Mouse (Mus musculus): Measurements from ENCODE around the gene Dclre1a. TPM values are rescaled to one million over a fixed set of nuclear protein-coding genes. Genes with fewer than 3 reads are reported as not detected.

Dclre1a gene
- polyA plus RNA-seq, 1 experiment, result 2.3 TPM

- TF ChIP-seq GATA1 (IDR thresholded peaks at IDR 0.05; ENCODE audit: low read length), result no peak
Measured at GRCm38 (mm10) chr19:56565358-56565757, 17.3 kb upstream of the Dclre1a start.

DNA sequence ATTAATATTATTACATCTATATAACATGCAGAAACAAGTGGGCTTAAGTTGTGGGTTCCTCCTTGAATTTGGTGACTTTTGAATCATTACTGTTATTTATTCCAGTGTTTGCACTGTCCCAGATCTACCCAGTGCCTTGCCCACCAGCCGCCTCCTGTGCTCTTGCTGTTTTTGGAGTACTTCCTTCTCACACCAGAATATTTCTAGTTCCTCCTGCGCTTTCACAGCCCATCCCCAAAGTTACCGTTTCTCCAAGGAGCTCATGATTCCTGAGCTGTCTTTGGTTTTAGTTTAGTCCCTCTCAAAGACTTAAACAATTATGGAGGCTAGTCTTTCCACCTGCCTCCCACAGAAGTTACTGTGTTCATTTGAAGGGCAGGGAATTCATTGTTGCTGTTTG, 15.4 kb upstream of the Dclre1a start:
- no peak for TF ChIP-seq GATA1 (IDR thresholded peaks at IDR 0.05; ENCODE audit: low read length)

- TF ChIP-seq GATA1 (IDR thresholded peaks at IDR 0.05; ENCODE audit: low read length), result no peak
Measured at GRCm38 (mm10) chr19:56562433-56563138, 14.6 kb upstream of the Dclre1a start.

- no peak for TF ChIP-seq GATA1 (IDR thresholded peaks at IDR 0.05; ENCODE audit: low read length)
Measured at GRCm38 (mm10) chr19:56555972-56556371, 8.0 kb upstream of the Dclre1a start.

DNA sequence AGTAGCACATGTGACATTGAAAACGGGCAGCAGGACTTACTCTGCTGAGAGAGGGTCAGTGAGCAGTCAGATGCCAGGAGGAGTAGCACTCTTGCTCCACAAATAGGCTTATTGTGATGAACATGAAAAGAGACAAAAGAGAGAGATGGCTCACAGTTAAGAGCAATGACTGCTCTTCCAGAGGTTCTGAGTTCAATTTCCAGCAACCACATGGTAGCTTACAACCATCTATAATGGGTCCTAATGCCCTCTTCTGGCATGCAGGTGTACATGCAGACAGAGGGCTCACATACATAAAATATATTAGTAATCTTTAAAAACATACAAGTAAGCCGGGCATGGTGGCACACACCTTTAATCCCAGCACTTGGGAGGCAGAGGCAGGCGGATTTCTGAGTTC, 5.2 kb upstream of the Dclre1a start:
- no peak for TF ChIP-seq GATA1 (IDR thresholded peaks at IDR 0.05; ENCODE audit: low read length)

DNA sequence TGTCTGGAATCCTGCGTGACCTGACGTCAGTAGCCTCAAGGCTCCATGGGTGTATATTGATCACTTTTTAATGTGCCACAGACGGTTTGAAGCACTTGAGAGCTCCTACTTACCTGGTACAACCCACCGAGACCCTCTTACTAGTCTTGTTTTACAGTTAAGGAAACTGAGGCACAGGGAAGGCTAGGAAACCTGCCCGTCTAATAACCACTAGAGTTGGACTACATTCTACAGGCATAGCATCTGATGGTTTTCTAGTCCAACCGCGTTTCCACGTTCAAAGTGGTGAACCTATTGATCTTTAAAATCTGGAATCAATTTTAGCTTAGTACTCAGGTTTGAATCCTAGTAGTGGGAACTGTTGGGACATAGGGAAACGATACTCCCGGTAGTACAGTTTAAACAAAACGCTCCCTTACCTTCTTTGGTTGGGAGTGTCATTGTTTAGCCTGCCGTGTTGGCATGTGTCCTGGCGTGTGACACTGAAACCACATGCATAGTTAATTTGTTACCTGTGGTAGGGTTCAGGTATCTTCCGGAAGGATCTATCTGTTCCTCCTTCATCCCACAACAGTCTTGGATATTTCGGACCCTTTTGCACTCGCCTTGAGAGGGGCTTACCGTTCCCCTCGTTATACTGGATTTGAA, 1.1 kb upstream of the Dclre1a start:
- TF ChIP-seq GATA1 (IDR thresholded peaks at IDR 0.05; ENCODE audit: low read length), result no peak

DNA sequence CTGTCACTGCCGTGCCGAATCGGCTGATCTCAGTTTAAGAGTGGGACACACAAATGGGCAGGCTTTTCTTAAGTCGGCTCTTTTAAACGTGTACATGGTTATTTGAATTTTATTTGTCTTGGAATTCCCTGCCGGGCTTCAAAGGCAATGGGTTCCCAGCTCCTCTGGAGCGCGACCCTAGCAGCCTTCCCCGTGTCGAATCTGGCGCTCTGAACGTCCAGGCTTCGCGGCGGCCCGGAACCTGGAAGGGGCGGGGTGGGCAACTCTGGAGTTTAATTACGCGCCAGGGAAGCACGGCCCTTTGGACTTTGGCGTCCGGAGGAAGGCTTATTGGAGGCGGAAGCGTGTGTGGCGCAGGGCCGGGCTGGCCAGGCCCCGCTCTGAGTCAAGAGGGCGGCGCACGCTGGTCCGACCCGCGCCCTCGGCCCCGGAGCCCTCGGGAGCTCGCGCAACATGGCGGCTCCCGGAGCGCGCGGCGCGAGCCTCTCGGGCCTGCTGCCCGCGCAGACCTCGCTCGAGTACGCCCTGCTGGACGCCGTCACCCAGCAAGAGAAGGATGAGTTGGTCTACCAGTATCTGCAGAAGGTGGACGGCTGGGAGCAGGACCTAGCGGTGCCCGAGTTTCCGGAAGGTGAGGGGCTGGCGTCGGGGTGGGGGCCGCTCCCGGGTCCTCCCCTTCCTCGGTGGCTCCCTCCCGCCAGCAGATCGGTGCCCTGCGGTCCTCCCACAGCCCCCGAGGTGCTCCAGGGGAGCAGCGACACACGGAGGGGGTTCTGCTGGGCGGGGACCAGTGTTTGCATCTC, 409 bp upstream of the Dclre1a start, which contains the start of gene Nhlrc2:
TSS of gene Nhlrc2 (plus strand) at position 32 of the 803 bp plus-strand sequence.
- TF ChIP-seq GATA1 (IDR thresholded peaks at IDR 0.05; ENCODE audit: low read length), result no peak

GRCm38 (mm10) chr19:56546031-56546430, 2.0 kb downstream of the Dclre1a start:
- no peak for TF ChIP-seq GATA1 (IDR thresholded peaks at IDR 0.05; ENCODE audit: low read length)

DNA sequence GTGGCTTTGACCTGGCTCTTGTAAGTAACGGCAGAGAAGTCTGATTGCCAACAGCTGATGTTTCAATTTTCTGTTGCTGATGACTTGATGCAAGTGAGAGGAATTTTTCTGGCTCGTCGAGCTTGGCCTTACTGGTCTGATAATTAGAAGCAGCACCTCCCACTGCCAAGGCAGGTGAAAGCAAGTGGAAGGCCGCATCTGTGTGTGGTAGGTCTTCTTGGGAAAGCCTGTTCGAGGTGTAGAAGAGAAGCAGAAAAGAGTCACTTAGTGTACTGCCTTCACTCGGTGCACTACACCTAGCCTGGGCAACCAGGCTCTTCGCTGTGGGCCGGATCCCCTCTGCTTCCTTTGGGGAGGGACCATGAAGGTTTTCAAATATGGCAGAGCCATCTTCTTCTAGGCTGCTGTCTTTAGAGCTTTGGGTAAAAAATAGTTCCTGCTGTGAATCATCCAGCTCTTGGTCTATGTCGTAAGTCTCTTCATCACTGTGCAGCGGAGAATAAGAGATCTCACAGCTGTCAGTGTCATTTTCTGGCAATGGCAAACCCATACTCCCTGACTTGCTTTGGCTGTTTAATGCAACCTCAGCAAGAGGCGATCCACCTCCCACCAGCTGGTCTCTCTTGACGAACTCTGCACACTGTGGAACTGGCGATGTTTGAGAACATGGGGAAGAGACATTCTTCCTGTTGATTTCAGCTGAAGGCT, 3.2 kb downstream of the Dclre1a start:
- no peak for TF ChIP-seq GATA1 (IDR thresholded peaks at IDR 0.05; ENCODE audit: low read length)

DNA sequence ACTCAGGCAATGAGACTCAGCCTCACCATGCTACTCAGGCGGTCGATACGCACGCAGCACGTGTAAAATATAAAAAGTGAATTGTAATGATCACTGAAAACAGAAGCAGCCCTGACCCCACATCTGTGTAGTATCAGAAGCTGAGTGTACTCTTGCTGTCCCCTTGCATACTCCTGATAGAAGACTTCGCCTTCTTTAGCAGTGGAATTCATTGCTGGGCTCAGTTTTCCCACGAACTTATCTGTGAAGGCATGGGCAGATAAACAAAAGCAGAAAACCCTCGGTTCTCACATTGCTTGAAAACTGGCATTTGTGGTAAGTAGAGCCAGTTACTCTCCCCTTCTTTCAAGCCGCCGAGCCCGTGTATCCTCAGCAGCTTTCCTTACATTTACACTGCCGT, 4.7 kb downstream of the Dclre1a start:
- no peak for TF ChIP-seq GATA1 (IDR thresholded peaks at IDR 0.05; ENCODE audit: low read length)

GRCm38 (mm10) chr19:56535765-56536164, 12.3 kb downstream of the Dclre1a start:
- TF ChIP-seq GATA1 (IDR thresholded peaks at IDR 0.05; ENCODE audit: low read length), result no peak

GRCm38 (mm10) chr19:56535064-56535463, 13.0 kb downstream of the Dclre1a start:
- no peak for TF ChIP-seq GATA1 (IDR thresholded peaks at IDR 0.05; ENCODE audit: low read length)

GRCm38 (mm10) chr19:56534337-56534736, 13.7 kb downstream of the Dclre1a start:
- no peak for TF ChIP-seq GATA1 (IDR thresholded peaks at IDR 0.05; ENCODE audit: low read length)

- TF ChIP-seq GATA1 (IDR thresholded peaks at IDR 0.05; ENCODE audit: low read length), result no peak
Measured at GRCm38 (mm10) chr19:56533291-56534071, 14.5 kb downstream of the Dclre1a start.

DNA sequence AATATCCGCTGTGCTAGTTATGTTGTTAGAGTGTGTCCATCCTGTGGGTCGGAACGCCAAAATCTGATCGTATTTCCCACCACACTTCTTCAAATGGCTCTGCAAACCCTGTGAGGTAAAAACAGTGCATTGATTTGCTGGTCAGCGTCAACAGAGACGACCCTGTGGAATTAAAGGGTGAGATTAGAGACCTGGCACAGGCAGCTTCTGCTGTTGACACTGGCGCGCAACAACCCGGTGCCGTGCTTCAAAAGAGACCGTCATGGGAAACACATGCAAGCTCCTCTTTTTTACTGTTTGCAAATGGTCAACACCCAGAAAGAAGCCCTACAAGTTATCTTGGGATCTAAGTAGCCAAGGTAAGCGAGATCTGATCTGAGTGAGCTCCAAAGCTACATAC, 16.8 kb downstream of the Dclre1a start:
- no peak for TF ChIP-seq GATA1 (IDR thresholded peaks at IDR 0.05; ENCODE audit: low read length)
